Mouse (Mus musculus): ENCODE measurements around the gene Slc22a14. TPM values are rescaled to one million over a fixed set of nuclear protein-coding genes. Genes with fewer than 3 reads are reported as not detected.
"Not testable (repeated sequence)": the region's sequence is repeated elsewhere in the genome, so short reads cannot be mapped to it uniquely, and the experiment has no call there.

Slc22a14 gene
- polyA plus RNA-seq, 1 experiment = 0.05 TPM

DNA sequence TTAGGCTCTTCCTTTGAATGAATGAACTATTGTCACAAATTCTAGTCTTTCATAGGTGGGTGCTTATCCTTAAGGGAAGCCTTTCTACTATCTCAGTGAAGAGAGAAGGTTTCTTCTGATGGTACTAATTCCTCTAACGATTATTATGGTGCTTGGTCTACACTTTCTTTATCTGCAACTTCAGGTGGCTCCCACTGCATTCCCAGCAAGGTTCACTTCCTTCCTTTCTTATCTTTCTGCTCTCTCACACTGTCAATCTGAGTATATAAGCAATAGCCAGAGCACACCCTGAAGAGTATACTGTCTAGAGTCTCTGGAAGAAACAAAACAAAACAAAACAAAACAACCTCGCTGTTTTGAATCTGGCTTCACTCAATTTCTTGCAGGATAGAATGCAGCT lies 145.7 kb downstream of the Slc22a14 start:
- DNase-seq (ENCODE audit: low read depth) = no peak

GRCm38 (mm10) chr9:119215341-119215740 lies 150.0 kb downstream of the Slc22a14 start:
- not testable (repeated sequence) for DNase-seq (ENCODE audit: low read depth)

More for the DNA sequence above, 145.7 kb downstream of the Slc22a14 start:
- no peak for TF ChIP-seq POLR2A (IDR thresholded peaks at IDR 0.05; ENCODE audit: borderline replicate concordance, extremely low read depth, insufficient read depth, insufficient read length, poor library complexity, severe bottlenecking)
- no peak for TF ChIP-seq CTCF (IDR thresholded peaks at IDR 0.05; ENCODE audit: borderline replicate concordance, extremely low read depth, insufficient read depth, insufficient read length)

GRCm38 (mm10) chr9:119214601-119215000 lies 150.8 kb downstream of the Slc22a14 start:
- DNase-seq (ENCODE audit: low read depth) = no peak
- TF ChIP-seq POLR2A (IDR thresholded peaks at IDR 0.05; ENCODE audit: borderline replicate concordance, extremely low read depth, insufficient read depth, insufficient read length, poor library complexity, severe bottlenecking) = no peak

DNA sequence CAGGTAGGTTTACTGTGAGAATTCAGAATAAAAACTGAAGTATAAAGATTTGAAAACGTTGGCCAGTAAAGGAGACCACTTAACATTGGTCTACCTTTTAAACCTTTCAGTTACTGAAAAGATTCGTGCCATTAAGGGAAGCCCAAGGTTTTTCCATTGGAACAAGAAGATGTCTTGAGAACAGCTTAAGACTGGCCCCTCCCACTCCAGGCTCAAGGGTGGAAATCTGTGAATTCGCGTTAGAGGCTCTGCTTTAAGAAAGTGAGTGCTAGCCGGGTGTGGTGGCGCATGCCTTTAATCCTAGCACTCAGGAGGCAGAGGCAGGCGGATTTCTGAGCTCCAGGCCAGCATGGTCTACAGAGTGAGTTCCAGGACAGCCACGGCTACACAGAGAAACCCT lies 152.4 kb downstream of the Slc22a14 start:
- no peak for DNase-seq (ENCODE audit: low read depth)
- TF ChIP-seq POLR2A (IDR thresholded peaks at IDR 0.05; ENCODE audit: borderline replicate concordance, extremely low read depth, insufficient read depth, insufficient read length, poor library complexity, severe bottlenecking) = no peak
- no peak for TF ChIP-seq CTCF (IDR thresholded peaks at IDR 0.05; ENCODE audit: borderline replicate concordance, extremely low read depth, insufficient read depth, insufficient read length)

DNA sequence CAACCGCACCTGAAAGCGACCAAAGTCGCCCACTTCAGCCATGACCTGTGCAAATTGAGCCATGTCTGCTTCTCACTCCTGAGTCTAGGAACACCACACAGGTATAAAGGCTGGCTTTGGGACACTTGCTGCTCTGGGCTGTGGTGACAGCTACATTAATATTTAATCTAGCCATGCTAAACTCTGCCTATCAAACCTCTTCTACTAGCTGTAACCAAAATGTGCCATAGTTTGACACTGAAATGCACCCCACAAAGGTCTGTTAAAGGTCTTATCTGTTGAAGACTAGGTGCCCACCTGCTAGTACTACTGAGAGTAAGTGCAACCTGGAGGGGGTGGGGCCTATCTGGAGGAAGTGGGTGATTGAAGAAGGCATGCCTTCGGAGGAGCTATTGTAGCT lies 156.4 kb downstream of the Slc22a14 start, which contains the start of gene Slc22a13:
Gene Slc22a13 (minus strand): TSS at position 101 of the 400 bp plus-strand sequence.
- TF ChIP-seq POLR2A (IDR thresholded peaks at IDR 0.05; ENCODE audit: borderline replicate concordance, extremely low read depth, insufficient read depth, insufficient read length, poor library complexity, severe bottlenecking) (no peak), CTCF (IDR thresholded peaks at IDR 0.05; ENCODE audit: borderline replicate concordance, extremely low read depth, insufficient read depth, insufficient read length) (no peak)

GRCm38 (mm10) chr9:119207113-119207512 lies 158.2 kb downstream of the Slc22a14 start:
- DNase-seq (ENCODE audit: low read depth) = no peak
- TF ChIP-seq POLR2A (IDR thresholded peaks at IDR 0.05; ENCODE audit: borderline replicate concordance, extremely low read depth, insufficient read depth, insufficient read length, poor library complexity, severe bottlenecking) = no peak
- TF ChIP-seq CTCF (IDR thresholded peaks at IDR 0.05; ENCODE audit: borderline replicate concordance, extremely low read depth, insufficient read depth, insufficient read length) = no peak

More for the DNA sequence above, 156.4 kb downstream of the Slc22a14 start, which contains the start of gene Slc22a13:
- no peak for DNase-seq (ENCODE audit: low read depth)

GRCm38 (mm10) chr9:119206666-119207065 lies 158.7 kb downstream of the Slc22a14 start:
- TF ChIP-seq CTCF (IDR thresholded peaks at IDR 0.05; ENCODE audit: borderline replicate concordance, extremely low read depth, insufficient read depth, insufficient read length) (no peak), POLR2A (IDR thresholded peaks at IDR 0.05; ENCODE audit: borderline replicate concordance, extremely low read depth, insufficient read depth, insufficient read length, poor library complexity, severe bottlenecking) (no peak)
- no peak for DNase-seq (ENCODE audit: low read depth)

DNA sequence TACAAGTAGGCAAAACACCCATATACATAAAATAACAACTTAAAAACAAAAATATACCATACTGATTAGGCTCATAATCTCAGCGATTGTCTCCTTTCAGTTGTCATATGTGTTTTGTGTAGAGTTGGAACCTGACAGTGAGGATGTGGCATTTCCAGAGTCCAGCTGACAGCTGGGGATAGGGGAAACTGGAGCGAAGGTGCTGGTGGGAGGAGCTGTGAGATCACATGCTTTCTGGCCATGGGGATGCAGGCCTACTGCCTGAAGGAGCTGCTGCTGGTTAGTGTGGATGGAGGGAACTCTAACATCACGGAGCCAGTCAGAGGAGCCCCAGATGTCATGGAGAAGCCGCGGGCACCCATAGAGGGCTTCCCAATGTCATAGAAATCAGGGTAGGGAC lies 159.6 kb downstream of the Slc22a14 start:
- DNase-seq (ENCODE audit: low read depth) = no peak
- TF ChIP-seq CTCF (IDR thresholded peaks at IDR 0.05; ENCODE audit: borderline replicate concordance, extremely low read depth, insufficient read depth, insufficient read length) = no peak
- no peak for TF ChIP-seq POLR2A (IDR thresholded peaks at IDR 0.05; ENCODE audit: borderline replicate concordance, extremely low read depth, insufficient read depth, insufficient read length, poor library complexity, severe bottlenecking)

- TF ChIP-seq POLR2A (IDR thresholded peaks at IDR 0.05; ENCODE audit: borderline replicate concordance, extremely low read depth, insufficient read depth, insufficient read length, poor library complexity, severe bottlenecking) (no peak), CTCF (IDR thresholded peaks at IDR 0.05; ENCODE audit: borderline replicate concordance, extremely low read depth, insufficient read depth, insufficient read length) (no peak)
- no peak for DNase-seq (ENCODE audit: low read depth)
Measured at GRCm38 (mm10) chr9:119203617-119204016, 161.7 kb downstream of the Slc22a14 start.

DNA sequence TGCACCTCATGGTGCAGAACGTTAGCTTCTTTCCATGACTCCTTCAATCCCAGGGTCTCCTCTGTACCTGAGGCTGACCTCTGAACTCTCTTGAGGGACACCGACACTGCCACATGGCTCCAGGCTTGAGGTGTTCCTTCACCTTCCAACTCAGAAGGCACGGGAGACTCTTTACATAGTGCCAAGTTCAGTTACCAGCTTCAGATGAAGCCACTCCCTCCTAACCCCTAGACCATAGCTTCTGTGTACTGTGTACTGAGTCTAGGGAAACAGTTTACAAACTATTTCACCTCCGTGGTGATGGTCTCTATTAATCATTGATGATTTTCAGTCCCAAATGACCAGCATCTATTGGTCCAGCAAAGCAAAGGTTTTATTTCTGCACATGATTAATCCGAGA lies 163.7 kb downstream of the Slc22a14 start:
- TF ChIP-seq CTCF (IDR thresholded peaks at IDR 0.05; ENCODE audit: borderline replicate concordance, extremely low read depth, insufficient read depth, insufficient read length) = no peak
- TF ChIP-seq POLR2A (IDR thresholded peaks at IDR 0.05; ENCODE audit: borderline replicate concordance, extremely low read depth, insufficient read depth, insufficient read length, poor library complexity, severe bottlenecking) = no peak
- no peak for DNase-seq (ENCODE audit: low read depth)

DNA sequence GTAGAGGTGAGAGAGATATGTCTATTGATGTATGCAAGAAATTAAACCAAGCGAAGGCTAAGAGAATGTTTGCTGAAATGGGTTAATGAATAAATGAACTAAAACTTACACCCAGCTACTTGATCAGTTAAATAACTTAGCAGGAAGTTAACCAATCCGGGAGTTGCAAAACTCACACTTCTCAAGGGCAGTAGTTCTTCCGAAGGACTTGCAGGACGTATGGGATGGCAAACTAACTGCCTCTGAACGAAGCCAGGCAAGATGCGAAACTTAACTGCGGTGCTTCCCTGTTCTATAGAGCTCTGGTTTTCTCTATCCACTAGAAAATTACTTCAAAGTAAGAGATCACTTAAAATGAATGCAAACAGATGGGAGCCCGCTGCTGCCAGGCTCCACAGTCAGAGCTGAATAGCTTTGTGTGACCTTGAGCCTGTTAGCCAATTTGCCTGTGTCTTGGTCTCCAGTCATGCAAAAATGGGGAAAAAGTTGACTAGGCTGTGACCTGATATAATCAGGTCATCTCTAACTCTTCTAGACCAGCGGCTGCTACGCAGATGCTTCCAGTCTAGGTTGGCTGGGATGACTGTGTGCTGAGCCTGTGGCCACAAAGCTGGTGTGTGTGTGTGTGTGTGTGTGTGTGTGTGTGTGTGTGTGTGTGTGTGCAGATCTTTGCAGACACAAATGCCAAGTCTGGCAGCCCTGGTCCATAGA lies 166.0 kb downstream of the Slc22a14 start:
- no peak for TF ChIP-seq CTCF (IDR thresholded peaks at IDR 0.05; ENCODE audit: borderline replicate concordance, extremely low read depth, insufficient read depth, insufficient read length)
- TF ChIP-seq POLR2A (IDR thresholded peaks at IDR 0.05; ENCODE audit: borderline replicate concordance, extremely low read depth, insufficient read depth, insufficient read length, poor library complexity, severe bottlenecking) = no peak
- DNase-seq (ENCODE audit: low read depth) = peak; percentile 54

GRCm38 (mm10) chr9:119192202-119192990 lies 173.0 kb downstream of the Slc22a14 start:
- TF ChIP-seq POLR2A (IDR thresholded peaks at IDR 0.05; ENCODE audit: borderline replicate concordance, extremely low read depth, insufficient read depth, insufficient read length, poor library complexity, severe bottlenecking) (no peak), CTCF (IDR thresholded peaks at IDR 0.05; ENCODE audit: borderline replicate concordance, extremely low read depth, insufficient read depth, insufficient read length) (peak; percentile 63)
- peak; percentile 39 for DNase-seq (ENCODE audit: low read depth)

All from brain, embryonic 14.5 days (tissue).